Mouse (Mus musculus) spleen, embryonic (tissue): ENCODE results near the gene Prim1.

ENCODE experiments used
- CTCF ChIA-PET: fragments of 350-600 bp; sonication (Branson Sonifier 250); formaldehyde crosslinking; loops from one replicate; lab custom pipeline; 2022; lab: Charles Lee

Gene Prim1

GRCm38 (mm10) chr10:128015068-128015934 is at the start of gene Prim1:
TSS of gene Prim1 (plus strand) at chr10:128015168.
- CTCF ChIA-PET: no interaction called here

- CTCF ChIA-PET: no interaction called here
These were observed 48.5 kb upstream of the Prim1 start for GRCm38 (mm10) chr10:127966506-127966905.

- CTCF ChIA-PET: no interaction called here
These were observed 45.1 kb upstream of the Prim1 start for GRCm38 (mm10) chr10:127969820-127970219.

GRCm38 (mm10) chr10:127970359-127970831 is 44.6 kb upstream of the Prim1 start:
- CTCF ChIA-PET: no interaction called here

GRCm38 (mm10) chr10:127971135-127971534 is 43.8 kb upstream of the Prim1 start:
- CTCF ChIA-PET: no interaction called here

GRCm38 (mm10) chr10:127974062-127974461 is 40.9 kb upstream of the Prim1 start:
- CTCF ChIA-PET: no interaction called here

- CTCF ChIA-PET: no interaction called here
These were observed 39.5 kb upstream of the Prim1 start for GRCm38 (mm10) chr10:127975503-127975902.

- CTCF ChIA-PET: no interaction called here
These were observed 30.3 kb upstream of the Prim1 start for GRCm38 (mm10) chr10:127984650-127985049.

GRCm38 (mm10) chr10:127985601-127986000 is 29.4 kb upstream of the Prim1 start:
- CTCF ChIA-PET: interaction anchor here (0.5 kb wide), 1 partner anchor 11 kb away, joined by 8 read pairs; no protein-coding TSS in a partner anchor

- CTCF ChIA-PET: interaction anchor here (0.7 to 0.9 kb wide), 2 partner anchors 11 to 788 kb away, joined by 8 to 13 read pairs; no protein-coding TSS in a partner anchor
These were observed 18.3 kb upstream of the Prim1 start for GRCm38 (mm10) chr10:127996690-127997089.

- CTCF ChIA-PET: interaction anchor here (0.6 kb wide), 1 partner anchor 30 kb away, joined by 3 read pairs; no protein-coding TSS in a partner anchor
These were observed 16.7 kb upstream of the Prim1 start for GRCm38 (mm10) chr10:127998260-127998659.

- CTCF ChIA-PET: no interaction called here
These were observed 11.6 kb upstream of the Prim1 start for GRCm38 (mm10) chr10:128003281-128003801.

GRCm38 (mm10) chr10:128004918-128005317 is 10.1 kb upstream of the Prim1 start:
- CTCF ChIA-PET: no interaction called here

- CTCF ChIA-PET: interaction anchor here (0.6 kb wide), 1 partner anchor 56 kb away, joined by 5 read pairs; no protein-coding TSS in a partner anchor
These were observed 9.5 kb upstream of the Prim1 start for GRCm38 (mm10) chr10:128005479-128005878.

GRCm38 (mm10) chr10:128007446-128007845 is 7.5 kb upstream of the Prim1 start, which contains the start of gene Hsd17b6:
TSS of gene Hsd17b6 (minus strand) at chr10:128007611.
- CTCF ChIA-PET: no interaction called here

GRCm38 (mm10) chr10:128008207-128008889 is 6.6 kb upstream of the Prim1 start:
- CTCF ChIA-PET: interaction anchor here (0.6 to 0.8 kb wide), 2 partner anchors 317 to 338 kb away, joined by 3 read pairs; no protein-coding TSS in a partner anchor

- CTCF ChIA-PET: no interaction called here
These were observed 5.2 kb upstream of the Prim1 start for GRCm38 (mm10) chr10:128009735-128010134.

GRCm38 (mm10) chr10:128022196-128022595 is 7.2 kb downstream of the Prim1 start:
- CTCF ChIA-PET: no interaction called here

- CTCF ChIA-PET: no interaction called here
These were observed 8.5 kb downstream of the Prim1 start for GRCm38 (mm10) chr10:128023496-128023895.

- CTCF ChIA-PET: no interaction called here
These were observed 15.0 kb downstream of the Prim1 start for GRCm38 (mm10) chr10:128029931-128030330.

GRCm38 (mm10) chr10:128030860-128031259 is 15.9 kb downstream of the Prim1 start:
- CTCF ChIA-PET: no interaction called here
